Mouse (Mus musculus): ENCODE data around the gene C8b. TPM values are rescaled to one million over a fixed set of nuclear protein-coding genes. Genes with fewer than 3 reads are reported as not detected.

C8b gene
- 0.09 and 0.16 TPM in 2 replicates for polyA plus RNA-seq (2012; rRNA removed)

GRCm38 (mm10) chr4:104766065-104766464, at the start of gene C8b:
C8b (plus strand) TSS chr4:104766317.

Other genes starting within 250 kb of the C8b start
- gene Gm17662, start 91.0 kb downstream of the C8b start, polyA plus RNA-seq (2012; rRNA removed), result not detected in 2 replicates
- 0.04 TPM in 1 of 2 replicates, not detected in the other for gene C8a, start 110.1 kb downstream of the C8b start, polyA plus RNA-seq (2012; rRNA removed)
- 0.02 TPM in 2 replicates for gene Fyb2, start 147.1 kb downstream of the C8b start, polyA plus RNA-seq (2012; rRNA removed)